Comparison of ENCODE assay signal across 10 mouse cellular contexts in genomic region chr1:132299744-132300143, GRCm38 (mm10). TPM values are rescaled to one million over a fixed set of nuclear protein-coding genes. Genes with fewer than 3 reads are reported as not detected.
DNase-seq lines count a peak whose midpoint lies in the region; ATAC-seq and TF ChIP-seq lines count a peak whose summit lies in the region.
"Had no signal": no experiment of that assay in that cellular context is flagged by ENCODE, and none has a peak within 500 bp of the region (broad histone marks: within the 10 kb centered on the region; RNA-seq: fewer than 3 reads in every experiment).

No protein-coding gene starts in this region.

- WGBS in heart, embryonic 11.5 days (ENCODE audit: insufficient replicate concordance), result 73% methylated on average over 5 of the region's 5 CpGs
- 81% methylated on average over 5 of the region's 5 CpGs for WGBS in hindbrain, embryonic 14.5 days

- TF ChIP-seq CTCF in cortical plate, adult 2 months (IDR thresholded peaks at IDR 0.05; ENCODE audit: extremely low read depth, insufficient read depth, low read length), result no peak

- TF ChIP-seq POLR2A in cortical plate, adult 2 months (IDR thresholded peaks at IDR 0.05; ENCODE audit: extremely low read depth, insufficient read depth, low read length), result no peak

- no peak overlapping the region for H3K27ac ChIP-seq in heart, embryonic 11.5 days (ENCODE audit: low read depth, low read length)
- peak overlapping the region; percentile 18 for H3K27ac ChIP-seq in cortical plate, adult 2 months (ENCODE audit: insufficient read depth, low read length)
- no peak overlapping the region for H3K27ac ChIP-seq in hindbrain, embryonic 14.5 days
- H3K27ac ChIP-seq: macrophage had no signal

- ATAC-seq in heart, embryonic 11.5 days (replicated peaks; ENCODE audit: insufficient number of reproducible peaks, low FRiP score, low TSS enrichment), result no peak
- no peak for ATAC-seq in hindbrain, embryonic 14.5 days (ENCODE audit: low FRiP score)

- H3K9ac ChIP-seq in heart, embryonic 11.5 days (ENCODE audit: low read depth, low read length), result no peak overlapping the region
- peak overlapping the region; percentile 80 for H3K9ac ChIP-seq in hindbrain, embryonic 14.5 days

- peak; percentile 34 to 51 for DNase-seq in heart, adult 18-20 months
- peak; percentile 81 for DNase-seq in adrenal gland, adult 2 months
- DNase-seq in hindbrain, embryonic 14.5 days (ENCODE audit: low spot score), result no peak
- DNase-seq in ovary, postnatal 10 days (ENCODE audit: low spot score), result no peak
- no peak for DNase-seq in testis, postnatal 14 days (ENCODE audit: low spot score)
- DNase-seq in left cerebral cortex, adult 9 months (ENCODE audit: low spot score in 2 of 2), result no peak

- peaks cover 44% of the 10 kb centered on the region for H3K27me3 ChIP-seq in heart, embryonic 11.5 days (ENCODE audit: control insufficient read depth, insufficient read depth, low read length)
- 0 out of 2 replicates have a peak, but pooled peaks cover 7% of the 10 kb centered on the region for H3K27me3 ChIP-seq in hindbrain, embryonic 14.5 days (ENCODE audit: control insufficient read depth, insufficient read depth, low read length)

- peaks cover 11% of the 10 kb centered on the region; the same call in 1 of the 2 replicates for H3K4me1 ChIP-seq in heart, embryonic 11.5 days (ENCODE audit: control insufficient read depth, insufficient read depth, low read length)
- H3K4me1 ChIP-seq in cortical plate, adult 2 months (ENCODE audit: control insufficient read depth, insufficient read depth, low read length), result no peaks in the 10 kb centered on the region
- H3K4me1 ChIP-seq in hindbrain, embryonic 14.5 days (replicated peaks; ENCODE audit: control insufficient read depth, insufficient read depth, low read length), result peaks cover 33% of the 10 kb centered on the region

- no peak overlapping the region for H3K4me3 ChIP-seq in heart, embryonic 11.5 days (ENCODE audit: low read depth, low read length)
- H3K4me3 ChIP-seq in cortical plate, adult 2 months (ENCODE audit: insufficient read depth, low read length), result peak overlapping the region; percentile 58
- peak overlapping the region; percentile 61 for H3K4me3 ChIP-seq in hindbrain, embryonic 14.5 days (replicated peaks; ENCODE audit: low read length)

- H3K9me3 ChIP-seq in heart, embryonic 11.5 days (replicated peaks; ENCODE audit: control insufficient read depth, low read length), result no peaks in the 10 kb centered on the region
- H3K9me3 ChIP-seq in hindbrain, embryonic 14.5 days (ENCODE audit: control insufficient read depth, low read length), result no peaks in the 10 kb centered on the region

- no peak overlapping the region for H3K4me2 ChIP-seq in heart, embryonic 11.5 days
- peak overlapping the region; percentile 99 for H3K4me2 ChIP-seq in hindbrain, embryonic 14.5 days (replicated peaks)

- no peaks in the 10 kb centered on the region for H3K36me3 ChIP-seq in heart, embryonic 11.5 days (ENCODE audit: control insufficient read depth, insufficient read depth, low read length)
- no peaks in the 10 kb centered on the region for H3K36me3 ChIP-seq in hindbrain, embryonic 14.5 days (replicated peaks; ENCODE audit: control insufficient read depth, insufficient read depth)

RNA-seq across cellular contexts. Expression of gene Klhdc8a, which starts 1.3 kb away (rescaled TPM):
- total RNA-seq in heart, adult 18-20 months (2021), result 10 to 100 TPM; 16.7 to 25.6 TPM
- 0.45 and 0.56 TPM in 2 replicates for polyA plus RNA-seq in heart, embryonic 11.5 days (2014; fragmentation: Nextera tagmentation; extraction: Ambion mirVana)
- total RNA-seq in adrenal gland, adult 2 months (2021), result 100 to 1,000 TPM in 1 of 2 experiments, 10 to 100 TPM in 1; 98.4 to 272 TPM
- 162 and 163 TPM in 2 replicates for polyA plus RNA-seq in adrenal gland, adult 2 months (2012; rRNA removed)
- polyA plus RNA-seq in cortical plate, adult 2 months (2012; rRNA removed), result 8.7 and 9.4 TPM in 2 replicates
- polyA plus RNA-seq in hindbrain, embryonic 14.5 days (2014; fragmentation: Nextera tagmentation; extraction: Ambion mirVana), result 8.5 and 10.4 TPM in 2 replicates
- total RNA-seq: CH12.LX had no signal
- polyA plus RNA-seq: macrophage had no signal

RNA-seq across cellular contexts. Expression of gene Nuak2, which starts 16.2 kb away (rescaled TPM):
- 1 to 10 TPM; 4.2 to 4.4 TPM for total RNA-seq in heart, adult 18-20 months (2021)
- polyA plus RNA-seq in heart, embryonic 11.5 days (2014; fragmentation: Nextera tagmentation; extraction: Ambion mirVana), result 2.6 and 3.6 TPM in 2 replicates
- total RNA-seq in adrenal gland, adult 2 months (2021), result 1 to 10 TPM; 4.7 TPM
- polyA plus RNA-seq in adrenal gland, adult 2 months (2012; rRNA removed), result 2.8 and 2.9 TPM in 2 replicates
- 1.1 TPM in 2 replicates for polyA plus RNA-seq in cortical plate, adult 2 months (2012; rRNA removed)
- 10.7 and 14.0 TPM in 2 replicates for polyA plus RNA-seq in hindbrain, embryonic 14.5 days (2014; fragmentation: Nextera tagmentation; extraction: Ambion mirVana)

Comparison
In these comparisons a context has a peak if more than half of its experiments do, and no peak if none do; other contexts are left out.
1. DNase-seq: peak in heart, adult 18-20 months (2 of 2) and adrenal gland, adult 2 months (single experiment); none in hindbrain, embryonic 14.5 days (single experiment), ovary, postnatal 10 days (single experiment), testis, postnatal 14 days (single experiment) and left cerebral cortex, adult 9 months (0 of 2).
2. RNA of gene Klhdc8a, which starts 1.3 kb away (polyA plus RNA-seq): 162 to 163 TPM in adrenal gland, adult 2 months; 8.7 to 9.4 TPM in cortical plate, adult 2 months, 8.5 to 10.4 TPM in hindbrain, embryonic 14.5 days and 0.45 to 0.56 TPM in heart, embryonic 11.5 days; every median in the first group is over 10 times any median in the second.